Mouse (Mus musculus): ENCODE results near the gene Uimc1. TPM values are rescaled to one million over a fixed set of nuclear protein-coding genes. Genes with fewer than 3 reads are reported as not detected.

Uimc1 gene
- total and polyA plus RNA-seq, 2 experiments from 2014 or later, result 11.1 to 12.5 TPM

GRCm38 (mm10) chr13:55040016-55040415 is 60.1 kb downstream of the Uimc1 start:
- Histone ChIP-seq H3K27me3 (ENCODE audit: control insufficient read depth, insufficient read depth, low read length) (no peaks in the 10 kb centered on the region), H3K9ac (replicated peaks; ENCODE audit: low read depth, low read length) (no peak overlapping the region), H3K9me3 (replicated peaks; ENCODE audit: control insufficient read depth, low read length) (no peaks in the 10 kb centered on the region), H3K4me3 (ENCODE audit: low read depth, low read length) (no peak overlapping the region), H3K4me1 (ENCODE audit: control insufficient read depth, insufficient read depth) (no peaks in the 10 kb centered on the region), H3K4me2 (ENCODE audit: low read depth, low read length) (no peak overlapping the region), H3K36me3 (replicated peaks; ENCODE audit: control insufficient read depth, insufficient read depth, low read length) (peaks cover 23% of the 10 kb centered on the region; the same call in 1 of the 2 replicates), H3K27ac (ENCODE audit: low read depth) (no peak overlapping the region)
- TF ChIP-seq CTCF (IDR thresholded peaks at IDR 0.05; ENCODE audit: low read depth) (no peak), EP300 (IDR thresholded peaks at IDR 0.05; ENCODE audit: low read depth) (no peak)
- ATAC-seq (ENCODE audit: insufficient read depth, low read depth), result no peak
- DNase-seq (ENCODE audit: low spot score), result no peak
- WGBS, result 95% methylated on average over 2 of the region's 2 CpGs

GRCm38 (mm10) chr13:55024215-55024614 is 75.9 kb downstream of the Uimc1 start:
- no peak overlapping the region for H3K4me3 ChIP-seq (ENCODE audit: low read depth, low read length)
- WGBS, result 65% methylated on average over 2 of the region's 2 CpGs
- ATAC-seq (ENCODE audit: insufficient read depth, low read depth), result no peak
- H3K27ac ChIP-seq (ENCODE audit: low read depth), result no peak overlapping the region
- peaks cover 15% of the 10 kb centered on the region for H3K36me3 ChIP-seq (replicated peaks; ENCODE audit: control insufficient read depth, insufficient read depth, low read length)
- no peaks in the 10 kb centered on the region for H3K4me1 ChIP-seq (ENCODE audit: control insufficient read depth, insufficient read depth)
- H3K9ac ChIP-seq (replicated peaks; ENCODE audit: low read depth, low read length), result no peak overlapping the region
- H3K4me2 ChIP-seq (ENCODE audit: low read depth, low read length), result no peak overlapping the region
- H3K9me3 ChIP-seq (replicated peaks; ENCODE audit: control insufficient read depth, low read length), result no peaks in the 10 kb centered on the region
- no peaks in the 10 kb centered on the region for H3K27me3 ChIP-seq (ENCODE audit: control insufficient read depth, insufficient read depth, low read length)
- TF ChIP-seq CTCF (IDR thresholded peaks at IDR 0.05; ENCODE audit: low read depth), result no peak
- no peak for TF ChIP-seq EP300 (IDR thresholded peaks at IDR 0.05; ENCODE audit: low read depth)
- DNase-seq (ENCODE audit: low spot score), result no peak

- H3K27ac ChIP-seq (ENCODE audit: low read depth), result no peak overlapping the region
- no peak overlapping the region for H3K4me3 ChIP-seq (ENCODE audit: low read depth, low read length)
- no peak for ATAC-seq (ENCODE audit: insufficient read depth, low read depth)
- H3K36me3 ChIP-seq (replicated peaks; ENCODE audit: control insufficient read depth, insufficient read depth, low read length), result 0 out of 2 replicates have a peak, but pooled peaks cover 2% of the 10 kb centered on the region
- no peaks in the 10 kb centered on the region for H3K9me3 ChIP-seq (replicated peaks; ENCODE audit: control insufficient read depth, low read length)
- H3K27me3 ChIP-seq (ENCODE audit: control insufficient read depth, insufficient read depth, low read length), result no peaks in the 10 kb centered on the region
- H3K4me2 ChIP-seq (ENCODE audit: low read depth, low read length), result no peak overlapping the region
- no peak for TF ChIP-seq EP300 (IDR thresholded peaks at IDR 0.05; ENCODE audit: low read depth)
- no peak for TF ChIP-seq CTCF (IDR thresholded peaks at IDR 0.05; ENCODE audit: low read depth)
- peak; percentile 12 for DNase-seq (ENCODE audit: low spot score)
- 51% methylated on average over 9 of the region's 9 CpGs for WGBS
- H3K9ac ChIP-seq (replicated peaks; ENCODE audit: low read depth, low read length), result no peak overlapping the region
- no peaks in the 10 kb centered on the region for H3K4me1 ChIP-seq (ENCODE audit: control insufficient read depth, insufficient read depth)
Observed at GRCm38 (mm10) chr13:55022715-55023114, 77.4 kb downstream of the Uimc1 start.

- ATAC-seq (ENCODE audit: insufficient read depth, low read depth), result no peak
Observed at GRCm38 (mm10) chr13:55022256-55022655, 77.8 kb downstream of the Uimc1 start.

GRCm38 (mm10) chr13:55021194-55021779 is 78.8 kb downstream of the Uimc1 start, which contains the start of gene Hk3:
Gene Hk3, minus strand, starts transcription at chr13:55021385.
- TF ChIP-seq CTCF (IDR thresholded peaks at IDR 0.05; ENCODE audit: low read depth) (no peak), EP300 (IDR thresholded peaks at IDR 0.05; ENCODE audit: low read depth) (no peak)
- H3K36me3 ChIP-seq (replicated peaks; ENCODE audit: control insufficient read depth, insufficient read depth, low read length), result no peaks in the 10 kb centered on the region
- DNase-seq (ENCODE audit: low spot score), result no peak
- no peaks in the 10 kb centered on the region for H3K9me3 ChIP-seq (replicated peaks; ENCODE audit: control insufficient read depth, low read length)
- no peaks in the 10 kb centered on the region for H3K4me1 ChIP-seq (ENCODE audit: control insufficient read depth, insufficient read depth)
- H3K4me3 ChIP-seq (ENCODE audit: low read depth, low read length), result no peak within 1 kb of the TSS
- H3K9ac ChIP-seq (replicated peaks; ENCODE audit: low read depth, low read length), result no peak within 1 kb of the TSS
- H3K27me3 ChIP-seq (ENCODE audit: control insufficient read depth, insufficient read depth, low read length), result no peaks in the 10 kb centered on the region
- WGBS, result 81% methylated on average over 13 of the region's 13 CpGs
- no peak within 1 kb of the TSS for H3K4me2 ChIP-seq (ENCODE audit: low read depth, low read length)
- no peak for ATAC-seq (ENCODE audit: insufficient read depth, low read depth)
- H3K27ac ChIP-seq (ENCODE audit: low read depth), result no peak within 1 kb of the TSS

More at GRCm38 (mm10) chr13:55022256-55022655, 77.8 kb downstream of the Uimc1 start:
- Histone ChIP-seq H3K4me3 (ENCODE audit: low read depth, low read length) (no peak overlapping the region), H3K9ac (replicated peaks; ENCODE audit: low read depth, low read length) (no peak overlapping the region), H3K27ac (ENCODE audit: low read depth) (no peak overlapping the region), H3K4me2 (ENCODE audit: low read depth, low read length) (no peak overlapping the region), H3K4me1 (ENCODE audit: control insufficient read depth, insufficient read depth) (no peaks in the 10 kb centered on the region), H3K27me3 (ENCODE audit: control insufficient read depth, insufficient read depth, low read length) (no peaks in the 10 kb centered on the region), H3K9me3 (replicated peaks; ENCODE audit: control insufficient read depth, low read length) (no peaks in the 10 kb centered on the region), H3K36me3 (replicated peaks; ENCODE audit: control insufficient read depth, insufficient read depth, low read length) (no peaks in the 10 kb centered on the region)
- no peak for TF ChIP-seq CTCF (IDR thresholded peaks at IDR 0.05; ENCODE audit: low read depth)
- no peak for TF ChIP-seq EP300 (IDR thresholded peaks at IDR 0.05; ENCODE audit: low read depth)
- no peak for DNase-seq (ENCODE audit: low spot score)
- WGBS, result 76% methylated on average over 4 of the region's 4 CpGs

GRCm38 (mm10) chr13:55020051-55020450 is 80.0 kb downstream of the Uimc1 start:
- no peaks in the 10 kb centered on the region for H3K27me3 ChIP-seq (ENCODE audit: control insufficient read depth, insufficient read depth, low read length)
- no peaks in the 10 kb centered on the region for H3K4me1 ChIP-seq (ENCODE audit: control insufficient read depth, insufficient read depth)
- H3K36me3 ChIP-seq (replicated peaks; ENCODE audit: control insufficient read depth, insufficient read depth, low read length), result no peaks in the 10 kb centered on the region
- ATAC-seq (ENCODE audit: insufficient read depth, low read depth) (no peak), DNase-seq (ENCODE audit: low spot score) (no peak)
- H3K4me3 ChIP-seq (ENCODE audit: low read depth, low read length), result no peak overlapping the region
- no peak overlapping the region for H3K4me2 ChIP-seq (ENCODE audit: low read depth, low read length)
- WGBS, result 83% methylated on average over 4 of the region's 4 CpGs
- H3K27ac ChIP-seq (ENCODE audit: low read depth), result no peak overlapping the region
- TF ChIP-seq CTCF (IDR thresholded peaks at IDR 0.05; ENCODE audit: low read depth) (no peak), EP300 (IDR thresholded peaks at IDR 0.05; ENCODE audit: low read depth) (no peak)
- no peaks in the 10 kb centered on the region for H3K9me3 ChIP-seq (replicated peaks; ENCODE audit: control insufficient read depth, low read length)
- no peak overlapping the region for H3K9ac ChIP-seq (replicated peaks; ENCODE audit: low read depth, low read length)
